Mouse (Mus musculus): Measurements from ENCODE around the gene Hist1h2bk. TPM values are rescaled to one million over a fixed set of nuclear protein-coding genes. Genes with fewer than 3 reads are reported as not detected.

Hist1h2bk gene
- total RNA-seq, 2 experiments from 2014 or later, result 13.9 to 29.0 TPM

Small RNA genes within 50 kb of the gene (microRNA-seq; reads per million reads assigned to microRNA genes)
- 0 reads per million in 2 experiments for gene Gm26300 (ENCODE audit: borderline replicate concordance in 2 of 2)
- 0 reads per million in 2 experiments for gene Gm44390 (ENCODE audit: borderline replicate concordance in 2 of 2)
- gene Gm44486 (ENCODE audit: borderline replicate concordance in 2 of 2), result 0 reads per million in 2 experiments

Other genes starting within 250 kb of the Hist1h2bk start
- 1 to 10 TPM; 1.0 to 2.4 TPM for gene Hist1h2an, start 248.7 kb upstream of the Hist1h2bk start, total RNA-seq (2021)
- gene Hist1h2bp, start 248.4 kb upstream of the Hist1h2bk start, total RNA-seq (2021), result 1 to 10 TPM; 5.3 to 6.0 TPM
- gene Hist1h2bq, start 225.7 kb upstream of the Hist1h2bk start, total RNA-seq (2021), result 10 to 100 TPM; 18.0 to 21.3 TPM
- 10 to 100 TPM in 1 of 2 experiments, not detected in 1; 24.7 TPM for gene Hist1h2ao, start 225.4 kb upstream of the Hist1h2bk start, total RNA-seq (2021)
- gene Hist1h4m, start 224.1 kb upstream of the Hist1h2bk start, total RNA-seq (2021), result 10 to 100 TPM; 49.0 to 65.1 TPM
- 10 to 100 TPM; 14.1 to 20.2 TPM for gene Hist1h4n, start 203.7 kb upstream of the Hist1h2bk start, total RNA-seq (2021)
- gene Hist1h2ap, start 202.4 kb upstream of the Hist1h2bk start, total RNA-seq (2021), result 10 to 100 TPM in 1 of 2 experiments, not detected in 1; 17.0 TPM
- 10 to 100 TPM; 17.7 to 21.3 TPM for gene Hist1h2br, start 202.1 kb upstream of the Hist1h2bk start, total RNA-seq (2021)
- under 1 TPM; 0.26 to 0.54 TPM for gene Zfp184, start 90.8 kb upstream of the Hist1h2bk start, total RNA-seq (2021)
- not detected for gene Pom121l2, start 54.7 kb upstream of the Hist1h2bk start, total RNA-seq (2021)
- not detected for gene Prss16, start 26.1 kb upstream of the Hist1h2bk start, total RNA-seq (2021)
- gene Hist1h2ah, start 302 bp upstream of the Hist1h2bk start, total RNA-seq (2021), result 1 to 10 TPM; 2.9 to 7.7 TPM
- gene Hist1h4i, start 5.5 kb downstream of the Hist1h2bk start, total RNA-seq (2021), result 10 to 100 TPM; 30.9 to 31.7 TPM
- gene Hist1h2ag, start 7.1 kb downstream of the Hist1h2bk start, total RNA-seq (2021), result 10 to 100 TPM in 1 of 2 experiments, 1 to 10 TPM in 1; 3.5 to 16.1 TPM
- 10 to 100 TPM in 1 of 2 experiments, 1 to 10 TPM in 1; 5.3 to 14.5 TPM for gene Hist1h2bj, start 7.3 kb downstream of the Hist1h2bk start, total RNA-seq (2021)
- not detected for gene Vmn1r188, start 48.6 kb downstream of the Hist1h2bk start, total RNA-seq (2021)
- gene Vmn1r189, start 70.0 kb downstream of the Hist1h2bk start, total RNA-seq (2021), result not detected
- gene Vmn1r191, start 148.1 kb downstream of the Hist1h2bk start, total RNA-seq (2021), result not detected
- not detected for gene Vmn1r192, start 155.3 kb downstream of the Hist1h2bk start, total RNA-seq (2021)
- not detected for gene Vmn1r193, start 187.3 kb downstream of the Hist1h2bk start, total RNA-seq (2021)
- not detected for gene Vmn1r194, start 208.3 kb downstream of the Hist1h2bk start, total RNA-seq (2021)
- not detected for gene Vmn1r195, start 234.7 kb downstream of the Hist1h2bk start, total RNA-seq (2021)

Measured in gastrocnemius, postnatal 25 days (tissue).